Comparison of ENCODE assay signal across 19 mouse cellular contexts in genomic region chr14:59591901-59592300, GRCm38 (mm10). TPM values are rescaled to one million over a fixed set of nuclear protein-coding genes. Genes with fewer than 3 reads are reported as not detected.
DNase-seq lines count a peak whose midpoint lies in the region; ATAC-seq lines count a peak whose summit lies in the region.
"Had no signal": no experiment of that assay in that cellular context is flagged by ENCODE, and none has a peak within 500 bp of the region (broad histone marks: within the 10 kb centered on the region; RNA-seq: fewer than 3 reads in every experiment).

No protein-coding gene starts in this region.

- DNase-seq in lung, postnatal 25 days (ENCODE audit: low spot score): peak; percentile 6
- DNase-seq in lung, postnatal 10 days: no peak
- DNase-seq in ES-CJ7 (ENCODE audit: low read depth, low spot score): peak; percentile 25
- DNase-seq in fat pad, adult 2 months (ENCODE audit: extremely low read depth, low read depth, low spot score): peak; percentile 98
- no peak for DNase-seq in frontal cortex, postnatal 14 days (ENCODE audit: low spot score in 2 of 2)
- DNase-seq: adrenal gland, postnatal 25 days; B cell, adult 2 months; cerebellum, adult 18-20 months; cerebellum, postnatal 10 days; forebrain, postnatal 0 days; gastrocnemius, adult 2 months; gastrocnemius, postnatal 25 days; heart, adult 2 months; kidney, adult 18-20 months had no signal

- peak; percentile 89 for ATAC-seq in megakaryocyte progenitor cell, adult 5-6 weeks (replicated peaks; ENCODE audit: poor library complexity)
- no peak for ATAC-seq in activated CD4-positive, CD25-positive, alpha-beta regulatory T cell, adult 4 months
- ATAC-seq: CD4-positive, CD25-positive, alpha-beta regulatory T cell, adult 4 months; forebrain, postnatal 0 days; intestine, embryonic 15.5 days; Patski had no signal

RNA-seq across cellular contexts. Expression of gene Cdadc1, which starts 5.9 kb away (rescaled TPM):
- 44.9 and 48.9 TPM in 2 replicates for total RNA-seq in megakaryocyte progenitor cell, adult 5-6 weeks (2015)
- 23.2 and 25.4 TPM in 2 replicates for total RNA-seq in megakaryocyte progenitor cell, adult 5-6 weeks (2017)
- polyA plus RNA-seq in activated CD4-positive, CD25-positive, alpha-beta regulatory T cell, adult 4 months (2017; shearing (Covaris generic)): 10 to 100 TPM; 33.9 to 58.8 TPM

RNA-seq across cellular contexts. Expression of gene Shisa2, which starts 33.2 kb away (rescaled TPM):
- 1.7 and 1.8 TPM in 2 replicates for total RNA-seq in megakaryocyte progenitor cell, adult 5-6 weeks (2015)
- 0.33 and 1.8 TPM in 2 replicates for total RNA-seq in megakaryocyte progenitor cell, adult 5-6 weeks (2017)
- under 1 TPM in 1 of 2 experiments, not detected in 1; 0.15 TPM for polyA plus RNA-seq in activated CD4-positive, CD25-positive, alpha-beta regulatory T cell, adult 4 months (2017; shearing (Covaris generic))
- polyA plus RNA-seq: CD4-positive, CD25-positive, alpha-beta regulatory T cell, adult 4 months; Patski had no signal

Comparison
In these comparisons a context has a peak if more than half of its experiments do, and no peak if none do; other contexts are left out.
1. DNase-seq: peak in lung, postnatal 25 days (single experiment), ES-CJ7 (single experiment) and fat pad, adult 2 months (single experiment); none in lung, postnatal 10 days (single experiment) and frontal cortex, postnatal 14 days (0 of 2).